Mouse (Mus musculus) activated CD4-positive, CD25-positive, alpha-beta regulatory T cell, adult 4 months (primary cell): ENCODE data around the gene Ttc7. TPM values are rescaled to one million over a fixed set of nuclear protein-coding genes. Genes with fewer than 3 reads are reported as not detected.

Experiments used
- ATAC-seq: one replicate; pipeline ENCODE4 v1.8.0; 2017
- polyA plus RNA-seq, 2 experiments: library from polyadenylated mRNA; unstranded; fragments of 100-300 nt; shearing (Covaris generic); gene quantifications; one replicate each; pipeline ENCODE4 v1.2.1; 2017

The Ttc7 gene
- polyA plus RNA-seq, 2 experiments from 2014 or later: 21.2 to 24.5 TPM

- ATAC-seq: no peak
Measured at GRCm38 (mm10) chr17:87368481-87368880, 85.8 kb downstream of the Ttc7 start.

DNA sequence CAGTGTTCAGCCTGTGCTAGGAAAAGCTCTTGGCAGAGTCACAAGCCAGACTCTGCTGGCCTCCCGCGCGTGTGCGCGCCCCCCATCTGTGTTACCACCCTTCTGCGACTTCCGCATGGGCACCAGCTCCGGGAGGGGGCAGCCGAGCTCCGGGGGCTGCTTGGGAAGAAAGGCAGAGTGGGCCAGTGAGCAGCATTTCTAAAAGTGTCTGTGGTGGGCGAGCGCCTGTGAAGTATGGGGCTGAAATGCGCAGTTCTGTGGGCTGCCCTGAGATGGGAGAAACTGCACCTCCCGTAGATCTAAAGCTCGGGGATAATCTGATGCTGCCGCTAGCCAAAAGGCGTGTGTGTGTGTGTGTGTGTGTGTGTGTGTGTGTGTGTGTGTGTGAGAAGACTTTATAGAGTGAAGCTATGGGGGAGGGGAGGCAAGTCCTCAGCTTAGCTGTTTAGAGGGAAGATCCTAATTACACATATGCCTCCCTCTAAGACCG is 86.6 kb downstream of the Ttc7 start:
- ATAC-seq: no peak

GRCm38 (mm10) chr17:87372189-87372588 is 89.5 kb downstream of the Ttc7 start:
- no peak for ATAC-seq

DNA sequence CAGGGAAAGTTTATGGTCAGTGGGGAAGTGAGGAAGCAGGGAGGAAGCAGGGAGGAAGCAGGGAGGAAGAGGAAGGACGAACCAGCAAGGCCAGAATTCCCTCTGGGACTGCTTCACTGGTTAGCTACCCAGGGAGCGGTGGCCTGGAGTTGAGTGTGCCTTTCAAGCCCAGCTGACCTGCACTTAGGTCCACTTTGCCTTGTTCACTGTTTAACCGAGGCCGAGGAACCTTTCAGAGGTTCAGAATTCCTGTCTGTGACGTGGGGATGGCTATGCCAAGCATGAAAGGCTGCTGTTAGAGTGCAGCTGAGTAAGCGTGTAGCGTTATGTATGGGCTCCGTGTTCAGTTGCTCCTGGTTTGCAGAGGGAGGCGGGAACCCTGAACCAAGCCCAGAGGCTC is 90.6 kb downstream of the Ttc7 start:
- ATAC-seq: no peak

DNA sequence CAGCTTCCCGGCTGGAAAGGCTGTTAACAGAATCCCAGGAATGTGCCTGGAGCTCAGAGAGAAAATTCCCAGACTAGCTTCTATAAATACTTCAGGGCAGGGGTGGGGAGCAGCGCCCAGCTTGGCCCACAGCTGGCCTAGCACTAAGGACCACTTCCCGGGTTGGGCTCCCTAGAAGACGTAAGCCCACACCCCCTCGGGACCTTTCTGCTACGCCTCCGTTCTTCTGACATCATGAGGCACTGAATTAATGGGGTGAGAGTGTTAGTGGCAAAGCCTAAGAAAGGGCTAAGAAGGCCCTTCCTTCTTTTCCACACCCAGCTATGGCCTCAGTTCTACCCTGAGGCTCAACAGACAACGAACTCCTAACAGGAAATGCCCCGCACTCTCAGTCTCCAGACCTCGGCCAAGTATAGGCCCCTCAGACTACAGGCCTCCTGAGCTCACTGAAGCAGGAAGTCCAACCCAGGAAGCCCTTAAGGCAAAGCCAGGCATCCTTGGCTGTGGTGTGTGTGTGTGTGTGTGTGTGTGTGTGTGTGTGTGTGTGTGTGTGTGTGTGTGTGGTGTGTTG is 93.3 kb downstream of the Ttc7 start:
- ATAC-seq: no peak

GRCm38 (mm10) chr17:87376831-87377471 is 94.3 kb downstream of the Ttc7 start:
- no peak for ATAC-seq

DNA sequence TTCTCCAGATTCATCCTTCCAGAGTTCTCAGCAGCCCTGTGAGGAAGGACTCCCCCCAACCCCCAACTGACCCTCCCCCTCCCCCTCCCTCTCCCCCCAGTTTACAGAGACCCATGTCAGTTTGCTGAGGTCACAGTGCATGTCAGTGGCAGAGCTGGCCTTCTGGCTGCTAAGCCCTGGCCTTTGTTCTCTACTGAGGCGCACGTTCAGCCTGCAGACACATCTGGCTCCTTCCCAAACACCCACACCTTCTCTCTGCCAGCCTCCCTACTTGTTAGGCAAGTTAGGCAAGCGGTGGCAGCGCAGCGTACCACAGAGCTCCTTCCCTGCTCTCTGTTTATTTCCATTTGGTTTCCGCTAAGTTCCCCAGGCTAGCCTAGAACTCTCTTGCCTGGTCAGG is 94.8 kb downstream of the Ttc7 start:
- no peak for ATAC-seq

GRCm38 (mm10) chr17:87378354-87379159 is 95.9 kb downstream of the Ttc7 start:
- no peak for ATAC-seq

DNA sequence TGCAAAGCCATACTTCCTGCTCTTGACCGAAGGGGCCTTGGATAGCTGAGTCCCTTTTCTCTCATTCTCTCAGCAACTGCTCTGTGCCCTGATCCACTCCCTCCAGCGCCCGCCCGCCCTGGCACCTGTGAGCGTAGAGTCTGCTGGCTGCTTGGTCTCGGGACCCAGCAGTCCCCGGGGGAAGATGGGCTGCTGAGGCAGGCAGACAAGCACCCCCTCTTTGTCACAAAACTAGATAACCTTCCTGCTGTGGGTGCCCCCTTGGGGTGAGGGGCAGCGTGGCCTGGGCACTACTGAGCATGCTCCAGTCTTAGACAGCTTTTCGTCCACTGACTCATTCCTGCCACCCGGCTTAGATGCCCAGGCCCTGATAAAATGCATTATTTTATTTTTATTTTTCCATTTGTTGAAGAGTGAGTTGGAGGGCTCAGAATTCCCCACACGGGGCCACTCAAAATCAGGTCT is 96.5 kb downstream of the Ttc7 start:
- ATAC-seq: no peak

DNA sequence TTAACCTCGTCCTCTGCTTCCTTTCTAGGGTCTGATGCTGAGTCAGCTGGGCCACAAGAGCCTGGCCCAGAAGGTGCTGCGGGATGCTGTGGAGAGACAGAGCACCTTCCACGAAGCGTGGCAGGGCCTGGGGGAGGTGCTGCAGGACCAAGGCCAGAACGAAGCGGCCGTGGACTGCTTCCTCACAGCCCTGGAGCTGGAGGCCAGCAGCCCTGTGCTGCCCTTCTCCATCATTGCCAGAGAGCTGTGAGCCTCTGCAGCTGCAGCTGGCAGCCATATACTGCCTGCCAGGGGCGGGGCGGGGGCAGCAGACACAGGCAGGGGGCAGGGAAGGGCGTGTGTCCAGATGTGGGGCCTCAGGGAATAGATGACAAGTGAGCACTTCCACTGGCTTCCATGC is 97.1 kb downstream of the Ttc7 start:
- ATAC-seq: no peak

DNA sequence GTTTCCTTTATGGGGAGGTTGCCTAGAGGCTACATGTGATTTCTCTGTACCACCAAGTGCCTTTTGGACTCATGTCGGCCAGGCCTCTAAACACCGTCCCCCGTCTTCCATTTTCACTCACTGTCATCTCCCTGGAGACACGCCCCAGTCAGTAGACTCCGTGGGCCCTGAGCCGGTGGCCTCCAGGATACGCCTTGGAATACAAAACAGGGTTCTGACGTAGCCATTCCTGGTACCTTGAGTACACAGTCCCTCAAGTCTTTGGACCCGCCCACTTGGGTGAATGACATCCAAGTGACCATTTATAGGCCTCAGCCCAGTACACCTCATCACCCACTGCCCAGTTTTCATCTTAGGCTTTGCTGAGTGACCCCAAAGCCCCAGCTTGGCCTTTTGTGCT is 98.0 kb downstream of the Ttc7 start:
- no peak for ATAC-seq

DNA sequence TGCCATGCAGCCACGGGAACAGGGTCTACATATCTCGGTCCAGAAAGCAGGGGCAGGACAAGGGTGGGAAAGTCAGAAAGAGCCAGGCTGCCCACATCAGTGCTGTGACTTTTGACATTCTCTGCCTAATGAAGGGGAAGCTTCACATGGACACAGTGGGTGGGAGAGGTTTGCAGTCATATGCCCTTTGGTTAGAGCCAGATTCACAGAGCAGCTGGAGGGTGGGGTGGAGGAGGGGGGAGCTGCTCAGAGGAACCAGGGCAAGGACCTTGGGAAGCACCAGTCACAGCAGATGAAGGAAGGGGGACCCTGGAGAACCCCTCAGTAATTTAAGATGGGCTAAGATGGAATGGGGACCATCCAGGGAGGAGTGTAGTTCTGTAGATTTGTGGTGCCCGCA is 103.1 kb downstream of the Ttc7 start:
- ATAC-seq: no peak

DNA sequence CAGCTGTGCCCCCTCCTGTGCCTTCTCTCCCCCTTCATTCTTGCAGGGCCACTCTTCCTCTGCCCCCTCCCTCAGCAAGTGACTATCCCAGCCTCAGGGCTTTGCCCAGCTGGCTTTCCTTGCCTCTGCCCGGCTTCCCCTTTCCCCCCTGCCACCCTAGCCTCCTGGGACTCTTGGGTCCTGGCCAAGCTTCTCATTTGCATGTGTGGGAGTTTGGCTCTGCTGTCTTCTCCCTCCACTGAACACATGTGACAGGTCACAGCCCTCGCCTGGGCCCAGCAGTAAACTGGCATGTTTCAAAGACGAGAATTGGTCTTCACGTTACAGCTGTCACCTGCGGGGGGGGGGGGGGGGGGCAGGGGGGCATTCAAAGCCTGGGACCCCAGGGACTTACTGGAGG is 104.4 kb downstream of the Ttc7 start:
- ATAC-seq: no peak

- ATAC-seq: no peak
Measured at GRCm38 (mm10) chr17:87391242-87391641, 108.6 kb downstream of the Ttc7 start.

- no peak for ATAC-seq
Measured at GRCm38 (mm10) chr17:87397088-87397487, 114.4 kb downstream of the Ttc7 start.

DNA sequence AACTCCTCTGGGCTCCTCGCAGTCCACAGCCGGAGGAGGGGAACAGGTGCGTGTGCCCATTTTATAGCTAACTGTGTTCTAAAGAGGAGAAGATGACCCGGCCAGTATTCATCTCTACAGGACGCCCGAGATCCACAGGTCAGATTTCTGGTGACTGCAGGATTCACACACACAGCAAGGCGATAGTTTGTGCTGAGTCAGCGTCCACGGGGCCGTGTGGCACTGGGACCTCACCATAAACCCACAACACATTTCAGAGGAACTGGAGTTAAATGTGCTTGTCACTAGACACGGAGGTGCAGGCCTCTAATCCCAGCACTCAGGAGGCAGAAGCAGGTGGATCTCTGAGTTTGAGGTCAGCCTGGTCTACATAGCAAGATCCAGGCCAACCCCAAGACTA is 119.8 kb downstream of the Ttc7 start:
- ATAC-seq: no peak

GRCm38 (mm10) chr17:87403462-87403861 is 120.8 kb downstream of the Ttc7 start:
- ATAC-seq: no peak

- ATAC-seq: no peak
Measured at GRCm38 (mm10) chr17:87405576-87405975, 122.9 kb downstream of the Ttc7 start.

GRCm38 (mm10) chr17:87406646-87407045 is 124.0 kb downstream of the Ttc7 start:
- ATAC-seq: no peak

DNA sequence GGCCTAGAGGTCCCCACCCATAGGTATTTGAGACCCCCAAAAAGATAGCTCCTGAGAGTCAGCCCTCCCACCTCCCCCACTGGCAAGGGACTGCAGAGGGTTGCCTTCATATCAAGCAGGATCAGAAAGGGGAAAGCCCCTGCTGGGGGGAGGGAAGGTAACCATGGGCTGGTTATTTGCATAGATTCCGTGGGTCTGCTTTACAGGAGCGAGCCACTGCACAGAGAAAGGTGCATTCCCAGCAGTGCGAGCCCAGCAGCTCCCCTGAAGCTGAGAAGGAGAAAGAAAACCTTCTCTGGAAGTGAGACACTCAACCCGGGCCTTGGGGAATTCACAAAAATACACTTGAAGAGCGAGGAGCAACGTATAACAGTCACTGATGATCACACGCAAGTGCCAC is 135.4 kb downstream of the Ttc7 start:
- ATAC-seq: peak; percentile 61

DNA sequence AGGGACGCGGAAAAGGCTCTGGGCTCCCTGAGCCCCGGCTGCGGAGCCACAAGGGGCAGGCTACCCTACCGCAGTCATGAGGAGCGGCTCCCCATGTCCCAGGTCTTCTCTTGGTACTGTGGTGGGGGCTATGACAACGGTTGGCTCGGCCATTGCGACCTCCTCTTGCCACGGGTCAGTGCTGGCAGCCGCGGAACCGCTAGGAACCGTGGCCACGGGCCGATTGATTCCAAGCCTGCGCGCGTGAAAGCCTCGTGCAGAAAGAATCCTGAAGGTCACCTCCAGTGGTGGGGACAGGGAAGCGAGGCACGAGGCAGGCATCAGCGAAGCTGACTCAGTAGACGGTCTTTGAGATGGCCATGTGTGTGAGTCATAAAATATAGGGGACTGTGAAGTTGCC is 144.8 kb downstream of the Ttc7 start, which contains the start of gene Stpg4:
Stpg4 (minus strand) TSS at position 231 of the 400 bp plus-strand sequence.
- ATAC-seq: no peak

DNA sequence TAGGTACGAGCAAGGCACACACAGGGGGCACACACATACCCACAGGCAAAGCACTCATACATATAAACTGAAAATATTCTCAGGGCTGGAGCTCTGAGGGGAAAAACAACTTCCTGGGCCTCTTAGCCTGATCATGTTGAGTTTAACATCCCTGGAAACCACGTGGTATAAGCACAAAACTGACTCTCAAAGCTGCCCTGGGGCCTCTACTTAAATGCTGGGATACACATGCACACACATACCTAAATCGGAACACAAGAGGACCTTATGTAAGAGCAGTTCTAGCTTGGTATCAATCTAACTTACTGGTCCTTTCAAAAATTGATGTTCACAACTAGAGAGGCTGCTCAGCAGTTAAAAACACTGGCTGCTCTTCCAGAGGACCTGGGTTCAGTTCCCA is 146.7 kb downstream of the Ttc7 start:
- ATAC-seq: no peak
